Mouse (Mus musculus) kidney, postnatal 0 days (tissue): ENCODE data around the gene Tsr3. TPM values are rescaled to one million over a fixed set of nuclear protein-coding genes. Genes with fewer than 3 reads are reported as not detected.

ENCODE experiments used
- ATAC-seq: fragments of 200-750 bp; cut with Nextera tagmentation; replicated peaks from 2 replicates; pipeline ENCODE4 v1.8.0; 2017; ENCODE audit warnings: low read depth, moderate number of reproducible peaks, moderate TSS enrichment, moderate library complexity; ENCODE audit not compliant: low FRiP score
- DNase-seq: peaks from one replicate; pipeline ENCODE4 v3.0.0-alpha.2; 2016; ENCODE audit warnings: low spot score
- H3K27ac ChIP-seq: fragments of 300-500 bp; sonication (generic); 2 replicates; pipeline ENCODE4 v1.5.1; 2014; ENCODE audit warnings: mild to moderate bottlenecking
- H3K27me3 ChIP-seq: fragments of 300-500 bp; sonication (generic); 2 replicates; pipeline ENCODE4 v1.6.1; 2014; ENCODE audit warnings: low read length, mixed read lengths; ENCODE audit not compliant: insufficient read depth
- H3K36me3 ChIP-seq: fragments of 300-500 bp; sonication (generic); 2 replicates; pipeline ENCODE4 v1.6.1; 2014; ENCODE audit warnings: low read length, mixed read lengths; ENCODE audit not compliant: insufficient read depth
- H3K4me1 ChIP-seq: fragments of 300-500 bp; sonication (generic); replicated peaks from 2 replicates; pipeline ENCODE4 v1.6.1; 2014; ENCODE audit warnings: antibody characterized with exemption, low read length, mixed read lengths; ENCODE audit not compliant: insufficient read depth
- H3K4me2 ChIP-seq: fragments of 300-500 bp; sonication (generic); 2 replicates; pipeline ENCODE4 v1.6.1; 2014; ENCODE audit warnings: mild to moderate bottlenecking, low read length, moderate library complexity, mixed read lengths
- H3K4me3 ChIP-seq: fragments of 300-500 bp; sonication (generic); replicated peaks from 2 replicates; pipeline ENCODE4 v1.5.1; 2014; ENCODE audit warnings: low read depth, low read length
- H3K9ac ChIP-seq: fragments of 300-500 bp; sonication (generic); 2 replicates; pipeline ENCODE4 v1.6.1; 2014; ENCODE audit warnings: low read depth, low read length
- H3K9me3 ChIP-seq: fragments of 300-500 bp; sonication (generic); replicated peaks from 2 replicates; pipeline ENCODE4 v1.6.1; 2016; ENCODE audit warnings: low read length, inconsistent platforms, mixed read lengths
- CTCF ChIP-seq: IDR thresholded peaks from 2 replicates; pipeline ENCODE4 v1.5.1; 2016; ENCODE audit warnings: antibody characterized with exemption, low read depth, mild to moderate bottlenecking, moderate library complexity
- WGBS: fragments of 180-500 bp; shearing (Covaris S2); extraction: QIAGEN DNeasy Blood & Tissue Kit; methylation state at CpG from one replicate; pipeline ENCODE4 v1.1.7; 2014; 5-methylcytosine and 5-hydroxymethylcytosine counted together
- microRNA-seq: library from miRNA; unstranded; fragments of <30 nt; microRNA quantifications from one replicate; pipeline ENCODE4, GENCODE M21; 2016
- polyA plus RNA-seq: library from polyadenylated mRNA; unstranded; fragments of >200 nt; fragmentation: Nextera tagmentation; extraction: Ambion mirVana; gene quantifications from 2 replicates; pipeline ENCODE4 v1.2.1, GENCODE M21; 2015

Gene Tsr3
- polyA plus RNA-seq, 1 experiment from 2014 or later: 52.3 TPM

DNA sequence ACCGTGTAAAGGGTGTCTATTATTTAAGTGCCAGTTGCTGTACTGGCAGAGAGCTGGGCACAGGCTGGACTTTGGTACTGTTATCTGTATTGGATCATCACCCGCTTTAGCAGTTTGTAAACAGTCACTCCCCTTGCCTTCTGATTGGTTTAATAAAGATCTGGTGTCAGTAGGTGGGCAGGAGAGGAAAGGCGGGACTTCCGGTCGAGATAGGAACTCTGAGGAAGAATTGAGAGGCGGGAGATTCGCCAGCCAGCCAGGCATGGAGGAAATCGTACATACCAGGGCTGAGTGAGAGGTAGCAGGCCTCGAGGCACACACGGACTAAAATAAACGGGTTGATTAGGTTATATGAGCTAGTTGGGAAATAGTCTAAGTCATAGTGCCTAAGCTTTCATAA, 42.2 kb downstream of the Tsr3 start:
- ATAC-seq (no peak), DNase-seq (peak; percentile 51)
- no peaks in the 10 kb centered on the region for H3K36me3 ChIP-seq
- no peak overlapping the region for H3K9ac ChIP-seq
- 33% methylated on average over 11 of the region's 11 CpGs for WGBS
- no peaks in the 10 kb centered on the region for H3K27me3 ChIP-seq
- TF ChIP-seq CTCF: no peak
- no peaks in the 10 kb centered on the region for H3K4me1 ChIP-seq
- no peak overlapping the region for H3K4me2 ChIP-seq
- no peak overlapping the region for H3K4me3 ChIP-seq
- no peaks in the 10 kb centered on the region for H3K9me3 ChIP-seq
- H3K27ac ChIP-seq: no peak overlapping the region

DNA sequence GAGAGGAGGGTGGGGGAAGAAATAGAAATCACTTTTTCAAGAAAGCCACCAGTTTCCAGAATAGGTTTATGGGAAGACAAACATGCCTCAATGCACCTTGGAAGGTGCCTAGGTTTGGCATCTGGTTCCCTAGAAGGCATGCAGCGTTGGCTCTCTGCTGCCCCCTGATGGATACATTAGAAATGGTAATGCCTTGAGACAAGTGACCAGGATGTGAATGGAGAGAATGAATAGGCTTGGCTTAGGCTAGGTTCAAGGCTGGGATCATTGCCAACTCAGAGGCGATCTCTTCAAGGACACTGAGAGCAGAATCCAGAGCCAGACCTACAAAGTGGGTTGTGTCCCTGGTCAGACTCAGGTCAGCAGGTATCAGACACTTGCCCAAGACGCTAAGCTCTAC, 45.1 kb downstream of the Tsr3 start:
- WGBS: 19% methylated on average over 3 of the region's 3 CpGs
- no peak for ATAC-seq

DNA sequence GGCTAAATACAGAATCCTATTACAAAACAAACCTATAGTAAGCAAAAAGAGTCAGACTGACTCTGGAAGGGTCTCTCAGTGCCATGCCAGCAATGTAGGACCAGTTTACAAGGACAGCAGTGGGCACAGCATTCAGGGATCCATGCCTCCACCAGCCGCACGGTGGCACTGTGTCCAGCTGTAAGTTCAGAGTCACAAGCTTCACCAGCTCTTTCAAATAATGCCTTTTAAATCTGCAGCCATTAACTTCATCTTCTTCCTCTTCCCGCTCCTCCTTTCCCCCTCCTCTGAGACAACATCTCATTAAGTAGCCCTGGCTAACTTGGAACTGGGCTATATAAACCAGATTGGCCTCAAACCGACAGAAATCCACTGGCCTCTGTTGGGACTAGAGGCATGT, 48.9 kb downstream of the Tsr3 start:
- no peaks in the 10 kb centered on the region for H3K4me1 ChIP-seq
- H3K27me3 ChIP-seq: no peaks in the 10 kb centered on the region
- no peak overlapping the region for H3K4me2 ChIP-seq
- no peak overlapping the region for H3K27ac ChIP-seq
- DNase-seq (peak; percentile 66), ATAC-seq (no peak)
- H3K4me3 ChIP-seq: no peak overlapping the region
- no peak overlapping the region for H3K9ac ChIP-seq
- H3K9me3 ChIP-seq: no peaks in the 10 kb centered on the region
- peak; percentile 77 for TF ChIP-seq CTCF
- 17% methylated on average over 4 of the region's 4 CpGs for WGBS
- H3K36me3 ChIP-seq: no peaks in the 10 kb centered on the region

More for the DNA sequence above, 45.1 kb downstream of the Tsr3 start:
- no peak overlapping the region for H3K4me3 ChIP-seq
- H3K27me3 ChIP-seq: no peaks in the 10 kb centered on the region
- no peak overlapping the region for H3K27ac ChIP-seq
- H3K9ac ChIP-seq: no peak overlapping the region
- peak; percentile 73 for DNase-seq
- peak; percentile 97 for TF ChIP-seq CTCF
- no peaks in the 10 kb centered on the region for H3K36me3 ChIP-seq
- H3K4me1 ChIP-seq: no peaks in the 10 kb centered on the region
- no peak overlapping the region for H3K4me2 ChIP-seq
- H3K9me3 ChIP-seq: no peaks in the 10 kb centered on the region

DNA sequence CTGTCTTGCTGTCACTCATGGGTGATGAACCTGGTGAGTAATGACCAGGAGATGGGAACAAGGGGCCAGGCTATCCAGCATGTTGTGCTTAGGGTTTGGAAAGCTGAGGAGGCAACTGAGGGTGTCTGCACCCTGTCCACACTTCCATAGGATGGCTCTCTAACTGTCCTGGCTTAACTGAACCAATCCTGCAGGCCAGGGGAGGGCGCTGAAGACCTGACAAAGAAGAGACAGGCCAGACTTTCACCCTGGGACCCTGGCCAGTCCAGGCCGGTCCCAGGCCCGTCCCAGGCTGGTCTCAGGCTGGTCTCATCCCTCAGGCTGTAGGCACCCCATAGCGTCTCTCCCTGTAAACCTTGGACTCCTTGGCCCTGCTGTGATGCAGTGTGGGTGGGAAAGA, 50.4 kb downstream of the Tsr3 start:
- Histone ChIP-seq H3K9ac (no peak overlapping the region), H3K36me3 (no peaks in the 10 kb centered on the region), H3K27ac (no peak overlapping the region), H3K4me1 (no peaks in the 10 kb centered on the region), H3K27me3 (no peaks in the 10 kb centered on the region), H3K9me3 (no peaks in the 10 kb centered on the region), H3K4me2 (no peak overlapping the region), H3K4me3 (no peak overlapping the region)
- WGBS: 32% methylated on average over 4 of the region's 4 CpGs
- ATAC-seq: no peak
- peak; percentile 37; the same call in 1 of the 2 replicates for TF ChIP-seq CTCF
- no peak for DNase-seq

Small RNA genes within 50 kb of the gene (microRNA-seq; reads per million reads assigned to microRNA genes)
- 1.6 reads per million for gene Mir3547

Other genes starting within 250 kb of the Tsr3 start
- gene Cramp1l, start 224.4 kb upstream of the Tsr3 start, polyA plus RNA-seq: 3.4 and 4.5 TPM in 2 replicates
- 10.1 and 10.9 TPM in 2 replicates for gene Ift140, start 224.1 kb upstream of the Tsr3 start, polyA plus RNA-seq
- gene Tmem204, start 156.6 kb upstream of the Tsr3 start, polyA plus RNA-seq: 54.5 and 59.9 TPM in 2 replicates
- gene Telo2, start 124.2 kb upstream of the Tsr3 start, polyA plus RNA-seq: 24.2 and 24.7 TPM in 2 replicates
- not detected in 2 replicates for gene Ptx4, start 119.4 kb upstream of the Tsr3 start, polyA plus RNA-seq
- 14.7 and 17.2 TPM in 2 replicates for gene Clcn7, start 106.8 kb upstream of the Tsr3 start, polyA plus RNA-seq
- gene Ccdc154, start 77.7 kb upstream of the Tsr3 start, polyA plus RNA-seq: not detected in 2 replicates
- gene Gm38655, start 64.7 kb upstream of the Tsr3 start, polyA plus RNA-seq: not detected in 2 replicates
- 31.6 and 32.1 TPM in 2 replicates for gene BC003965, start 55.6 kb upstream of the Tsr3 start, polyA plus RNA-seq
- gene Unkl, start 51.8 kb upstream of the Tsr3 start, polyA plus RNA-seq: 7.0 and 7.5 TPM in 2 replicates
- 68.8 and 71.2 TPM in 2 replicates for gene Gnptg, start within 50 bp of the Tsr3 start, polyA plus RNA-seq
- 1.0 and 1.5 TPM in 2 replicates for gene Baiap3, start 16.2 kb downstream of the Tsr3 start, polyA plus RNA-seq
- gene Ube2i, start 34.5 kb downstream of the Tsr3 start, polyA plus RNA-seq: 501 and 544 TPM in 2 replicates
- 0.09 and 0.18 TPM in 2 replicates for gene Prss34, start 58.2 kb downstream of the Tsr3 start, polyA plus RNA-seq
- not detected in 2 replicates for gene Prss28, start 68.5 kb downstream of the Tsr3 start, polyA plus RNA-seq
- gene Prss29, start 78.5 kb downstream of the Tsr3 start, polyA plus RNA-seq: not detected in 2 replicates
- gene Tpsab1, start 105.4 kb downstream of the Tsr3 start, polyA plus RNA-seq: 0.19 and 0.55 TPM in 2 replicates
- gene Tpsb2, start 126.1 kb downstream of the Tsr3 start, polyA plus RNA-seq: 1.5 and 4.2 TPM in 2 replicates
- 0.18 and 0.41 TPM in 2 replicates for gene Tpsg1, start 129.1 kb downstream of the Tsr3 start, polyA plus RNA-seq
- gene Cacna1h, start 193.6 kb downstream of the Tsr3 start, polyA plus RNA-seq: 1.2 and 1.7 TPM in 2 replicates
- gene Tekt4, start 214.4 kb downstream of the Tsr3 start, polyA plus RNA-seq: 0.14 TPM in 1 of 2 replicates, not detected in the other